Mouse (Mus musculus) heart, adult 8-10 months (tissue): ENCODE measurements around the gene Gpr171. TPM values are rescaled to one million over a fixed set of nuclear protein-coding genes. Genes with fewer than 3 reads are reported as not detected.

Experiments
- total RNA-seq, 4 experiments: library from RNA; stranded (reverse); gene quantifications; 2 replicates each; pipeline ENCODE4 v1.2.4; 2022

The Gpr171 gene
- total RNA-seq, 4 experiments from 2014 or later: 0.13 to 0.23 TPM; not detected in 2

Other genes with a start within 250 kb of the Gpr171 start
- gene Clrn1, start 216.5 kb downstream of the Gpr171 start, total RNA-seq: not detected
- 1 to 10 TPM; 6.1 to 9.3 (median 6.6) TPM for gene Med12l, start 96.0 kb downstream of the Gpr171 start, total RNA-seq
- 1 to 10 TPM; 2.0 to 4.6 (median 2.9) TPM for gene P2ry14, start 51.8 kb upstream of the Gpr171 start, total RNA-seq
- gene Gpr87, start 93.3 kb upstream of the Gpr171 start, total RNA-seq: not detected
- 1 to 10 TPM in 1 of 4 experiments, under 1 TPM in 3; 0.49 to 1.4 (median 0.76) TPM for gene P2ry13, start 109.1 kb upstream of the Gpr171 start, total RNA-seq
- gene P2ry12, start 161.1 kb upstream of the Gpr171 start, total RNA-seq: 1 to 10 TPM; 1.2 to 5.1 (median 4.4) TPM
- gene Igsf10, start 242.6 kb upstream of the Gpr171 start, total RNA-seq: 1 to 10 TPM; 1.2 to 1.6 (median 1.4) TPM